Mouse (Mus musculus): ENCODE data around the gene 4930568D16Rik.

GRCm38 (mm10) chr2:35337419-35337818, 30.1 kb downstream of the 4930568D16Rik start:
- no peak for TF ChIP-seq POLR2A (IDR thresholded peaks at IDR 0.05; ENCODE audit: low read depth, low read length)
- TF ChIP-seq CTCF (IDR thresholded peaks at IDR 0.05; ENCODE audit: extremely low read depth, insufficient read depth, insufficient read length, insufficient replicate concordance) = no peak
